Mouse (Mus musculus) hindbrain, embryonic 16.5 days (tissue): Measurements from ENCODE around the gene Anxa2. TPM values are rescaled to one million over a fixed set of nuclear protein-coding genes. Genes with fewer than 3 reads are reported as not detected.

Experiments used
- ATAC-seq: fragments of 200-750 bp; cut with Nextera tagmentation; 2 replicates; pipeline ENCODE4 v1.8.0; 2017; ENCODE audit warnings: moderate TSS enrichment, moderate library complexity
- H3K27ac ChIP-seq: fragments of 300-500 bp; sonication (generic); 2 replicates; pipeline ENCODE4 v1.5.1; 2014; ENCODE audit warnings: low read depth, mild to moderate bottlenecking, control low read depth, low read length, moderate library complexity
- H3K27me3 ChIP-seq: fragments of 300-500 bp; sonication (generic); replicated peaks from 2 replicates; pipeline ENCODE4 v1.6.1; 2014; ENCODE audit warnings: low read length; ENCODE audit not compliant: control insufficient read depth, insufficient read depth
- H3K36me3 ChIP-seq: fragments of 300-500 bp; sonication (generic); 2 replicates; pipeline ENCODE4 v1.6.1; 2014; ENCODE audit warnings: mild to moderate bottlenecking, low read length, moderate library complexity, mixed read lengths; ENCODE audit not compliant: control insufficient read depth, insufficient read depth
- H3K4me1 ChIP-seq: fragments of 300-500 bp; sonication (generic); 2 replicates; pipeline ENCODE4 v1.6.1; 2014; ENCODE audit warnings: low read depth, low read length; ENCODE audit not compliant: control insufficient read depth, insufficient read depth
- H3K4me2 ChIP-seq: fragments of 300-500 bp; sonication (generic); 2 replicates; pipeline ENCODE4 v1.6.1; 2014; ENCODE audit warnings: mild to moderate bottlenecking, low read length, control low read depth, moderate library complexity
- H3K4me3 ChIP-seq: fragments of 300-500 bp; sonication (generic); 2 replicates; pipeline ENCODE4 v1.5.1; 2014; ENCODE audit warnings: mild to moderate bottlenecking, low read length, control low read depth, moderate library complexity
- H3K9ac ChIP-seq: fragments of 300-500 bp; sonication (generic); 2 replicates; pipeline ENCODE4 v1.6.1; 2014; ENCODE audit warnings: low read depth, mild to moderate bottlenecking, control low read depth, low read length, moderate library complexity
- H3K9me3 ChIP-seq: fragments of 300-500 bp; sonication (generic); 2 replicates; pipeline ENCODE4 v1.6.1; 2014; ENCODE audit warnings: mild to moderate bottlenecking, low read length, moderate library complexity; ENCODE audit not compliant: control insufficient read depth
- WGBS: fragments of 180-500 bp; shearing (Covaris S2); extraction: QIAGEN DNeasy Blood & Tissue Kit; methylation state at CpG from one replicate; pipeline ENCODE4 v1.1.7; 2014; 5-methylcytosine and 5-hydroxymethylcytosine counted together
- polyA plus RNA-seq: library from polyadenylated mRNA; unstranded; fragments of >200 nt; fragmentation: Nextera tagmentation; extraction: Ambion mirVana; gene quantifications from 2 replicates; pipeline ENCODE4 v1.2.1, GENCODE M21; 2015

The Anxa2 gene
- polyA plus RNA-seq, 1 experiment from 2014 or later, result 153 TPM

GRCm38 (mm10) chr9:69442471-69443038, 10.9 kb upstream of the Anxa2 start:
- no peaks in the 10 kb centered on the region for H3K9me3 ChIP-seq
- H3K27me3 ChIP-seq, result no peaks in the 10 kb centered on the region
- no peaks in the 10 kb centered on the region for H3K4me1 ChIP-seq
- no peak overlapping the region for H3K27ac ChIP-seq
- H3K4me3 ChIP-seq, result no peak overlapping the region
- no peaks in the 10 kb centered on the region for H3K36me3 ChIP-seq
- H3K9ac ChIP-seq, result no peak overlapping the region
- WGBS, result 75% methylated on average over 6 of the region's 6 CpGs
- ATAC-seq, result no peak
- H3K4me2 ChIP-seq, result no peak overlapping the region

GRCm38 (mm10) chr9:69443203-69443602, 10.2 kb upstream of the Anxa2 start:
- 59% methylated on average over 3 of the region's 3 CpGs for WGBS

GRCm38 (mm10) chr9:69448801-69449200, 4.6 kb upstream of the Anxa2 start:
- no peaks in the 10 kb centered on the region for H3K27me3 ChIP-seq
- H3K36me3 ChIP-seq, result no peaks in the 10 kb centered on the region
- no peak overlapping the region for H3K9ac ChIP-seq
- H3K27ac ChIP-seq, result no peak overlapping the region
- no peak overlapping the region for H3K4me2 ChIP-seq
- WGBS, result 74% methylated on average over 3 of the region's 3 CpGs
- ATAC-seq, result no peak
- no peak overlapping the region for H3K4me3 ChIP-seq
- H3K9me3 ChIP-seq, result no peaks in the 10 kb centered on the region
- H3K4me1 ChIP-seq, result peaks cover 4% of the 10 kb centered on the region

More at GRCm38 (mm10) chr9:69443203-69443602, 10.2 kb upstream of the Anxa2 start:
- Histone ChIP-seq H3K27me3 (no peaks in the 10 kb centered on the region), H3K9ac (no peak overlapping the region), H3K9me3 (no peaks in the 10 kb centered on the region), H3K27ac (no peak overlapping the region), H3K4me3 (no peak overlapping the region), H3K4me1 (no peaks in the 10 kb centered on the region), H3K4me2 (no peak overlapping the region), H3K36me3 (no peaks in the 10 kb centered on the region)
- no peak for ATAC-seq

GRCm38 (mm10) chr9:69450636-69451035, 2.8 kb upstream of the Anxa2 start:
- no peaks in the 10 kb centered on the region for H3K9me3 ChIP-seq
- H3K9ac ChIP-seq, result no peak overlapping the region
- no peak overlapping the region for H3K27ac ChIP-seq
- no peak overlapping the region for H3K4me2 ChIP-seq
- ATAC-seq, result no peak
- 83% methylated on average over 9 of the region's 9 CpGs for WGBS
- H3K4me1 ChIP-seq, result peaks cover 8% of the 10 kb centered on the region
- no peaks in the 10 kb centered on the region for H3K36me3 ChIP-seq
- peaks cover 8% of the 10 kb centered on the region; the same call in 1 of the 2 replicates for H3K27me3 ChIP-seq
- H3K4me3 ChIP-seq, result no peak overlapping the region

- WGBS, result 95% methylated on average over 10 of the region's 10 CpGs
- no peak overlapping the region for H3K27ac ChIP-seq
Observed at GRCm38 (mm10) chr9:69451886-69452810, 1.3 kb upstream of the Anxa2 start.

GRCm38 (mm10) chr9:69453901-69454666, 664 bp downstream of the Anxa2 start:
- 8% methylated on average over 30 of the region's 32 CpGs for WGBS
- Histone ChIP-seq H3K4me3 (peak overlapping the region; percentile 47), H3K9me3 (no peaks in the 10 kb centered on the region), H3K9ac (peak overlapping the region; percentile 70), H3K4me1 (peaks cover 16% of the 10 kb centered on the region), H3K27me3 (peaks cover 8% of the 10 kb centered on the region; the same call in 1 of the 2 replicates), H3K4me2 (peak overlapping the region; percentile 79), H3K27ac (peak overlapping the region; percentile 79), H3K36me3 (no peaks in the 10 kb centered on the region)
- peak; percentile 3; the same call in 1 of the 2 replicates for ATAC-seq

More at GRCm38 (mm10) chr9:69451886-69452810, 1.3 kb upstream of the Anxa2 start:
- Histone ChIP-seq H3K4me1 (peaks cover 11% of the 10 kb centered on the region), H3K36me3 (no peaks in the 10 kb centered on the region), H3K4me3 (no peak overlapping the region), H3K9me3 (no peaks in the 10 kb centered on the region), H3K9ac (no peak overlapping the region), H3K27me3 (peaks cover 8% of the 10 kb centered on the region; the same call in 1 of the 2 replicates), H3K4me2 (no peak overlapping the region)
- no peak for ATAC-seq

GRCm38 (mm10) chr9:69454691-69455090, 1.3 kb downstream of the Anxa2 start:
- H3K4me1 ChIP-seq, result peaks cover 18% of the 10 kb centered on the region
- 61% methylated on average over 4 of the region's 4 CpGs for WGBS
- H3K27ac ChIP-seq, result peak overlapping the region; percentile 37; the same call in 1 of the 2 replicates
- H3K27me3 ChIP-seq, result peaks cover 8% of the 10 kb centered on the region; the same call in 1 of the 2 replicates
- no peak overlapping the region for H3K9ac ChIP-seq
- H3K4me3 ChIP-seq, result peak overlapping the region; percentile 47
- no peak for ATAC-seq
- H3K9me3 ChIP-seq, result no peaks in the 10 kb centered on the region
- H3K36me3 ChIP-seq, result no peaks in the 10 kb centered on the region
- H3K4me2 ChIP-seq, result peak overlapping the region; percentile 79

GRCm38 (mm10) chr9:69455391-69455790, 2.0 kb downstream of the Anxa2 start:
- H3K27me3 ChIP-seq, result peaks cover 8% of the 10 kb centered on the region; the same call in 1 of the 2 replicates
- ATAC-seq, result no peak
- H3K9ac ChIP-seq, result no peak overlapping the region
- 68% methylated on average over 4 of the region's 4 CpGs for whole genome bisulfite sequencing
- H3K4me3 ChIP-seq, result peak overlapping the region; percentile 2; the same call in 1 of the 2 replicates
- no peaks in the 10 kb centered on the region for H3K36me3 ChIP-seq
- peaks cover 18% of the 10 kb centered on the region for H3K4me1 ChIP-seq
- no peaks in the 10 kb centered on the region for H3K9me3 ChIP-seq
- H3K27ac ChIP-seq, result peak overlapping the region; percentile 37
- H3K4me2 ChIP-seq, result peak overlapping the region; percentile 44
